Mouse (Mus musculus): ENCODE measurements around the gene Fut11.
A peak's percentile ranks its signal among the peaks of the same experiment; 100 is the strongest.

Gene Fut11

GRCm38 (mm10) chr14:20694884-20695760, at the start of gene Fut11:
TSS of gene Fut11 (plus strand) at chr14:20694968.
- DNase-seq (ENCODE audit: low spot score) = peak; percentile 78

- no peak for DNase-seq (ENCODE audit: low spot score)
Observed at GRCm38 (mm10) chr14:20645547-20645946, 49.2 kb upstream of the Fut11 start.

GRCm38 (mm10) chr14:20646381-20646780, 48.4 kb upstream of the Fut11 start:
- no peak for DNase-seq (ENCODE audit: low spot score)

- no peak for DNase-seq (ENCODE audit: low spot score)
Observed at GRCm38 (mm10) chr14:20651000-20651399, 43.8 kb upstream of the Fut11 start.

GRCm38 (mm10) chr14:20651722-20652256, 43.0 kb upstream of the Fut11 start:
- no peak for DNase-seq (ENCODE audit: low spot score)

GRCm38 (mm10) chr14:20654690-20655421, 39.9 kb upstream of the Fut11 start:
- DNase-seq (ENCODE audit: low spot score) = no peak

GRCm38 (mm10) chr14:20655731-20656130, 39.0 kb upstream of the Fut11 start:
- no peak for DNase-seq (ENCODE audit: low spot score)

- no peak for DNase-seq (ENCODE audit: low spot score)
Observed at GRCm38 (mm10) chr14:20656361-20656760, 38.4 kb upstream of the Fut11 start, which contains the start of gene Myoz1. TSS of gene Myoz1 (minus strand) at chr14:20656540.

- DNase-seq (ENCODE audit: low spot score) = no peak
Observed at GRCm38 (mm10) chr14:20658326-20658725, 36.4 kb upstream of the Fut11 start.

GRCm38 (mm10) chr14:20658902-20659301, 35.9 kb upstream of the Fut11 start:
- no peak for DNase-seq (ENCODE audit: low spot score)

- no peak for DNase-seq (ENCODE audit: low spot score)
Observed at GRCm38 (mm10) chr14:20659687-20660086, 35.1 kb upstream of the Fut11 start.

- DNase-seq (ENCODE audit: low spot score) = peak; percentile 91
Observed at GRCm38 (mm10) chr14:20660827-20661660, 33.7 kb upstream of the Fut11 start.

- no peak for DNase-seq (ENCODE audit: low spot score)
Observed at GRCm38 (mm10) chr14:20661661-20662331, 33.0 kb upstream of the Fut11 start.

- no peak for DNase-seq (ENCODE audit: low spot score)
Observed at GRCm38 (mm10) chr14:20662740-20663139, 32.0 kb upstream of the Fut11 start.

- no peak for DNase-seq (ENCODE audit: low spot score)
Observed at GRCm38 (mm10) chr14:20663601-20664000, 31.2 kb upstream of the Fut11 start.

- no peak for DNase-seq (ENCODE audit: low spot score)
Observed at GRCm38 (mm10) chr14:20664436-20664835, 30.3 kb upstream of the Fut11 start.

GRCm38 (mm10) chr14:20667469-20667868, 27.3 kb upstream of the Fut11 start:
- DNase-seq (ENCODE audit: low spot score) = no peak

GRCm38 (mm10) chr14:20668154-20668810, 26.5 kb upstream of the Fut11 start, which contains the start of gene Synpo2l:
TSS of gene Synpo2l (minus strand) at chr14:20668354.
- DNase-seq (ENCODE audit: low spot score) = no peak

- DNase-seq (ENCODE audit: low spot score) = no peak
Observed at GRCm38 (mm10) chr14:20672990-20673389, 21.8 kb upstream of the Fut11 start.

GRCm38 (mm10) chr14:20673735-20674063, 21.1 kb upstream of the Fut11 start:
- DNase-seq (ENCODE audit: low spot score) = no peak

All from ovary, postnatal 14 days (tissue).